Mouse (Mus musculus) stomach, embryonic 15.5 days (tissue): Measurements from ENCODE around the gene Pcsk6. TPM values are rescaled to one million over a fixed set of nuclear protein-coding genes. Genes with fewer than 3 reads are reported as not detected.

Source experiments
- ATAC-seq: fragments of 200-750 bp; cut with Nextera tagmentation; 2 replicates; pipeline ENCODE4 v1.8.0; 2017; ENCODE audit warnings: low read depth, moderate number of reproducible peaks, moderate TSS enrichment; ENCODE audit not compliant: insufficient read depth, low FRiP score
- H3K27ac ChIP-seq: fragments of 300-500 bp; sonication (generic); 2 replicates; pipeline ENCODE4 v1.5.1; 2015; ENCODE audit warnings: mild to moderate bottlenecking, inconsistent platforms
- H3K27me3 ChIP-seq: fragments of 300-500 bp; sonication (generic); replicated peaks from 2 replicates; pipeline ENCODE4 v1.6.1; 2015; ENCODE audit warnings: inconsistent platforms
- H3K36me3 ChIP-seq: fragments of 300-500 bp; sonication (generic); 2 replicates; pipeline ENCODE4 v1.6.1; 2015; ENCODE audit warnings: inconsistent platforms
- H3K4me1 ChIP-seq: fragments of 300-500 bp; sonication (generic); 2 replicates; pipeline ENCODE4 v1.6.1; 2015; ENCODE audit warnings: inconsistent platforms
- H3K4me2 ChIP-seq: fragments of 300-500 bp; sonication (generic); 2 replicates; pipeline ENCODE4 v1.6.1; 2015; ENCODE audit warnings: mild to moderate bottlenecking, inconsistent platforms
- H3K4me3 ChIP-seq: fragments of 300-500 bp; sonication (generic); replicated peaks from 2 replicates; pipeline ENCODE4 v1.5.1; 2015; ENCODE audit warnings: inconsistent platforms
- H3K9ac ChIP-seq: fragments of 300-500 bp; sonication (generic); 2 replicates; pipeline ENCODE4 v1.6.1; 2015; ENCODE audit warnings: inconsistent platforms
- H3K9me3 ChIP-seq: fragments of 300-500 bp; sonication (generic); 2 replicates; pipeline ENCODE4 v1.6.1; 2016; ENCODE audit warnings: inconsistent platforms
- WGBS: fragments of 180-500 bp; shearing (Covaris S2); methylation state at CpG from one replicate; pipeline ENCODE4 v1.1.7; 2015; 5-methylcytosine and 5-hydroxymethylcytosine counted together
- polyA plus RNA-seq: library from polyadenylated mRNA; unstranded; fragments of >200 nt; fragmentation: Nextera tagmentation; extraction: Ambion mirVana; gene quantifications from 2 replicates; pipeline ENCODE4 v1.2.1, GENCODE M21; 2015

Pcsk6 gene
- polyA plus RNA-seq, 1 experiment from 2014 or later = 4.8 TPM

DNA sequence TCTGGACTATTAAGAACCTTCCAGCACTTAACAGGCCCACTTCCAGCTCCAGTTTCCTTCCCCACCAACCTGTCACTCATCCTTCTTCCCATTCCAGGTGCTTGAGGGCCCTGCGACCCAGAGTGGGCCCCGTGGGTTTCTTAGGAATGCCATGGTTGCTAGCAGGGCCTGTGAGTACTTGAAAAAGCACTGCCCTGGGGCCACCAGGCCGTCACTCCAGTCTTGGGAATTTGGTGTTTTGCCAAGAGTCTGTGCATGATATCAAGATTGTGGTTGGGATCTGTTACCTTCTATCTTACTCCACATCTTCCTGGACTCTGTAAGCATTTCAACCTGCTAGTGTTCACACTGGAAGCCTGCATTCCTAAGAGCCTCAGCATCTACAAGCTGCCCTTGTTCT, 120.5 kb downstream of the Pcsk6 start:
- H3K4me1 ChIP-seq = no peaks in the 10 kb centered on the region
- no peak overlapping the region for H3K4me2 ChIP-seq
- WGBS = 53% methylated on average over 3 of the region's 3 CpGs
- no peak overlapping the region for H3K27ac ChIP-seq
- no peaks in the 10 kb centered on the region for H3K36me3 ChIP-seq
- no peak overlapping the region for H3K9ac ChIP-seq
- H3K4me3 ChIP-seq = no peak overlapping the region
- H3K9me3 ChIP-seq = no peaks in the 10 kb centered on the region
- no peak for ATAC-seq
- H3K27me3 ChIP-seq = no peaks in the 10 kb centered on the region

DNA sequence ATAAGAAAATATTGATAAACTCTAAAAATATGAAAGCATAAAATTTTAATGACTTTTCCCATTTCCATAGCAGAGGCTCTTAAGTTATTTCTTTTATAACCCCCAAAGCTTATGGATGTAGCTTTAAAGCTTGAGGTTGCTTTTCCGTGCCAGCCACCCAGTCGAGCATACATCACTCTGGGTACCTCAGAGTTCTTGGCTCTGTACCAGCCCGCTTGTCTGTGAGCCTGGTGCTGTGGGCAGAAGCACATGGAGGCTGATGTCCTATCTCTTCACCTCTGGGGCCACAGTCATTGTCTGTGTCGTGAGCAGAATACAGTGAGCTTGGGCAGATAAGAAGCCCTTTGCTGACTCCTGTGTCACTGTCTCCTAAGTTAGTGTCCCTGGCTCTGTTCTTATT, 126.7 kb downstream of the Pcsk6 start:
- Histone ChIP-seq H3K36me3 (no peaks in the 10 kb centered on the region), H3K9ac (no peak overlapping the region), H3K4me1 (no peaks in the 10 kb centered on the region), H3K27me3 (no peaks in the 10 kb centered on the region), H3K27ac (no peak overlapping the region), H3K9me3 (no peaks in the 10 kb centered on the region), H3K4me2 (no peak overlapping the region), H3K4me3 (no peak overlapping the region)
- ATAC-seq = no peak
- whole genome bisulfite sequencing = 86% methylated on average over 4 of the region's 4 CpGs

DNA sequence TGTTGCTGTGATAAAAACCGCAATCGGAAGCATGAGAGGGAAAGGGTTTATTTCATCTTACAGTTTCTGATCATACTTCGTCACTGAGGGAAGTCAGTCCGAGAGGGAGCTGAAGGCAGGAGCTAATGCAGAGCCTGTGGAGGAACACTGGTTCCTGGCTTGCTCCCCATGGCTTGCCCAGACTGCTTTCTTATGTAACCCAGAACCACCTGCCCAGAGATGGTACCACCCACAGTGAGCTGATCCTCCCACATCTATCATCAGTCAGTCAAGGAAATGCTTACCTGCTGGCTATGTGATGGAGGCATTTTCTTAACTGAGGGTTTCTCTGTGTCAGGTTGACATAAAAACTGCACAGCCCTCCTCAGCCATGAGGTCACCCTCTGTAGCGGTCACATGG, 127.2 kb downstream of the Pcsk6 start:
- Histone ChIP-seq H3K4me1 (no peaks in the 10 kb centered on the region), H3K27me3 (no peaks in the 10 kb centered on the region), H3K4me2 (no peak overlapping the region), H3K9ac (no peak overlapping the region), H3K4me3 (no peak overlapping the region), H3K36me3 (no peaks in the 10 kb centered on the region), H3K27ac (no peak overlapping the region), H3K9me3 (no peaks in the 10 kb centered on the region)
- whole genome bisulfite sequencing = 91% methylated on average over 5 of the region's 5 CpGs
- no peak for ATAC-seq

DNA sequence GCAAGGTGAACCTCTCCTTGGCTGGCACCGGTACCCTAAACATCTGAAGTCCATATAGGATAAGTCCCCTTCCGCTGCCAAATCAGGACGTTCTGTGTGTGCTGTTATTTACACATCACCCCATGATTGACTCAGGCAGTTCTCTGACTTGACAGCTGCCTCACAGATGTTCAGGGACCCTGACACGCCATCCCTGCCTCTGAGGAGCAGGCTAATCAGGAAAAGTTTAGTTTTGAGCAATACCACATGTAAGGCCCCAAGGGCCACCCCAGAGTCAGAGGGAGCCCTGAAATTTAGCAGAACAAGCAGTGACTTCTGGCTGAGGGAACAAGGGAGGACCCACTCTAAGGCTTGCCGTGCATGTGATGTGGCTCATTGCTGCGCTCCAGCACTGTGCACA, 130.8 kb downstream of the Pcsk6 start:
- 69% methylated on average over 6 of the region's 6 CpGs for WGBS
- no peak overlapping the region for H3K9ac ChIP-seq
- H3K27ac ChIP-seq = no peak overlapping the region
- H3K27me3 ChIP-seq = no peaks in the 10 kb centered on the region
- no peak for ATAC-seq
- no peaks in the 10 kb centered on the region for H3K36me3 ChIP-seq
- H3K4me3 ChIP-seq = no peak overlapping the region
- no peaks in the 10 kb centered on the region for H3K4me1 ChIP-seq
- H3K9me3 ChIP-seq = no peaks in the 10 kb centered on the region
- no peak overlapping the region for H3K4me2 ChIP-seq

DNA sequence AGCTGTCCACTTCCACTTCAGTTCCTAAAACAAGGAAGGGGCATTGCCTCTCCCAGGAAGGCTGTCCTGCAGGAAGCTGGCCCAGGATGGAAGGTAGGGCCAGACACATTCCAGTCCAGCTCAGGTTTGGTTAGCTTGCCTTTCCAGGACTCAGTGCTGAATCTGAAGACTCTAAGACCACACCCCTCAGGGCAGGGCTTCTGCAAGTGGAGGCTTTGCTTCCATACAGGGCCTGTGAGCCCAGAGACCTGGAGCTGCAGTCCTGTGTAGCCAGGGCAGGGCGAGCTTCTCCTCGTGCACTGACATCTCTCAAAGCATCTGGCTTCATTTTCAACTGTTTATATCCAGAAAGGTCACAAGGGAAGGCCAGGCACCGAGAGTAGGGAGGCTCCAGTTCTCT, 131.9 kb downstream of the Pcsk6 start:
- H3K9ac ChIP-seq = no peak overlapping the region
- ATAC-seq = peak; percentile 39; the same call in 1 of the 2 replicates
- H3K4me1 ChIP-seq = no peaks in the 10 kb centered on the region
- no peak overlapping the region for H3K4me3 ChIP-seq
- 39% methylated on average over 3 of the region's 3 CpGs for WGBS
- no peak overlapping the region for H3K27ac ChIP-seq
- H3K4me2 ChIP-seq = no peak overlapping the region
- no peaks in the 10 kb centered on the region for H3K27me3 ChIP-seq
- H3K9me3 ChIP-seq = no peaks in the 10 kb centered on the region
- H3K36me3 ChIP-seq = no peaks in the 10 kb centered on the region

DNA sequence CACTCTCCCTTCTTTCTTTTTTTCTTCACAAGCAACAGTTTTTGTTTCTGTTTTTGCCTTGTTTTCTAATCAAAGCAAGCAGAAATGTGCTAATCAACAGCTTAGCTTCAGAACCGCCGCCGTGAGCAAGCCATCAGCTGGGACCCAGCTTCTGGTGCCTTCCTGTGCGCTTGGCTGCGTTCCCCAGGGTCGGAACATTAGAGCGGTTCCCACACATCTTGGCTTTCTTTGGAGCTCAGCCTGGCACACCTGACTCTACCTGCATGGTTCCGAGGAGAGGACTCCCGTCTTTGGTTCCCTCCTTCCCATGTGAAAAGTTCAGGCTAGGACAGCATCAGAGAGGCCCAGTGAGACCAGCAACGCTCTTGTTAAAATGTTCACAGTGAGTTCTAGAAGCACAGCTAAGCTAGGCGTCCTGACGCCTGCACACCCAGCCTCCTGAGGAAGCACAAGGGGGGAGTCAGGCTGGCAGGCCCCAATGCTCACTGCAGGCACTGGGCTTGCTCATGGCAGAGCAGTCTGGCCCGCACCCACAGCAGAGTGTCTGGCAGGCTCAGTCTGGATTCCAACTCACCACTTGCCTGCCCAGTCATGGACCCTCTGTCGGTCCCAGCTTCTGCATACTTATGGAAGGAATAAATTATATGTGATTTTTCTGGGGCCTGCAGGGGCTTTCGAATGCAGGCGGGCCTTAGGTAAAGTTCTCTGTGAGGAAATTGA, 139.7 kb downstream of the Pcsk6 start:
- Histone ChIP-seq H3K36me3 (no peaks in the 10 kb centered on the region), H3K4me2 (no peak overlapping the region), H3K9ac (no peak overlapping the region), H3K27me3 (no peaks in the 10 kb centered on the region), H3K27ac (peak overlapping the region; percentile 79), H3K9me3 (no peaks in the 10 kb centered on the region), H3K4me1 (no peaks in the 10 kb centered on the region), H3K4me3 (no peak overlapping the region)
- peak; percentile 31; the same call in 1 of the 2 replicates for ATAC-seq
- WGBS = 77% methylated on average over 16 of the region's 16 CpGs

DNA sequence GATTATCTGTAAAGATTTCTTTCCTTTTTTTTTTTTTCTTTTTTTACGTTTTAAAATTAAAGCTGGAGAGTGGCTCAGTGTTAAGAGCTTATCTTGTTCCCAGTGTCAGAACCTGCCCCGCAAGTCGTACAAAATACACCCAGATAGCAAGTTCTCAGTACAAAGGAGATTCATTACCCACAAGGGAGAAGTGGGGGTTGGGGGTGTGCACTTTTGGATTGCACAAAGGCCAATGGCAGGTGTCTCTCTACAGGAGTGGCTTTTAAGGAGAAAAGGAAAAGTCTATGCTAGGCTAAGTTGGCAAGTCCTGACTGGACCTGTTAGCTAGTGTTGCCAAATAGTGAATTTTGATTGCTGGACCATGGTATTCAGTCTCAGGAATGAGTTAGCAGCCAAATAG, 140.3 kb downstream of the Pcsk6 start:
- H3K27me3 ChIP-seq = no peaks in the 10 kb centered on the region
- H3K9me3 ChIP-seq = no peaks in the 10 kb centered on the region
- WGBS = 50% methylated on average over 3 of the region's 3 CpGs
- no peak overlapping the region for H3K4me3 ChIP-seq
- no peak overlapping the region for H3K4me2 ChIP-seq
- H3K36me3 ChIP-seq = no peaks in the 10 kb centered on the region
- H3K4me1 ChIP-seq = no peaks in the 10 kb centered on the region
- no peak for ATAC-seq
- H3K9ac ChIP-seq = no peak overlapping the region
- H3K27ac ChIP-seq = peak overlapping the region; percentile 79; the same call in 1 of the 2 replicates

DNA sequence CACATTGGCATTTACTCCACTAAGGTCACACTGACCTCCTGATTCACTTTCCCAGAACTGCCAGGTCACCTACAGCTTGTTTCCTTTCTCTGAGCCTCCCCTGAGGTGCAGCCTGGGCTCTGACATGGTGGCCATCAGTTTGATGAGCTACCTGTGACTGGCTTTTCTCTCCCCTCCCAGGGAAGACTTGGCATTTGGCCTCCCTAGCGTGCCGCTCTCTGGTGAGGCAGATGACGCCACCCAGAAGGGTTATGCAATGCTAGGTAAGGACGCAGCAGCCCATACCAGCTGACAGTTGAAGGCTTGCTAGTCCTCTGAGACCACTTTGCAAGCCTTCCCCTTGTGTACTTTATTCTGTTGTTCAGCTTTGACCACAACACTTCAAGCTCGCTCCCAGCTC, 141.9 kb downstream of the Pcsk6 start:
- H3K4me1 ChIP-seq = no peaks in the 10 kb centered on the region
- no peaks in the 10 kb centered on the region for H3K9me3 ChIP-seq
- H3K27ac ChIP-seq = no peak overlapping the region
- H3K36me3 ChIP-seq = no peaks in the 10 kb centered on the region
- no peak for ATAC-seq
- H3K4me3 ChIP-seq = no peak overlapping the region
- no peak overlapping the region for H3K4me2 ChIP-seq
- H3K27me3 ChIP-seq = no peaks in the 10 kb centered on the region
- H3K9ac ChIP-seq = no peak overlapping the region
- WGBS = 88% methylated on average over 5 of the region's 5 CpGs

DNA sequence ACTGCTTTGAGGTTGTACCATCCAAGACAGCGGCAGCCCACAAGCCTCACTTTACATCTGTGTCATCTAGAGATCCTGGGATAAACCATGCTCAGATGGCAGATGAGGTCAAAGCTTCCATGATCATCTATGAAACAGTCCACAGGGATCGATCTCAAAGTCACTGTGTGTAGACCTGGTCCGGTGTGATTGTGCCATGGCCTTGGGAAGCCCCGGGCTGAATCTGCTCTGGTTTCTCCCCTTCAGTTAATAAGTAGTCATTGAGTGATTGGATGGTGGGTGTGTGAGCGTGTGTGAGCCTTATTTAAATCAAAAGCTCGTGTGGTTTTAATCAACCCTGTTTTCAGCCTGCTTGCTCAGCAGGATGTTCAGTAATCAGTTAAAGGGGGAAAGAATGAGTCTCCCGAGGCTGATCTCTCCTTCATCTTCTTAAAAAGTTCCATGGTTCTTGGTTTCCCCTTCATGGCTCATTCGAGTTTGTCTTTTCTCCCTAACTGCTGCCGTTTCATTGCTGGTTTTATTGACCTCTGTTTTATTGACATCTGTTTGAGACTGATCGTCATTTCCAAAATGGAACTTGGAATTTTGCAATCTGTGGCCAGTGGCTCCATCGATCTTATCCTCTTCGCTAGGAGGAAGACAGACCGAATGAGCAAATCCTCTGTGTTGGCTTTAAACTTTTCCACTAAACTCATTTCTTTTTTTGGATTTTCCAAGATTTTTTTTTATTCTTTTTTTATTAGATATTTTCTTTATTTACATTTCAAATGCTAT, 142.5 kb downstream of the Pcsk6 start:
- no peak overlapping the region for H3K9ac ChIP-seq
- no peaks in the 10 kb centered on the region for H3K4me1 ChIP-seq
- H3K4me3 ChIP-seq = no peak overlapping the region
- no peaks in the 10 kb centered on the region for H3K36me3 ChIP-seq
- H3K27ac ChIP-seq = no peak overlapping the region
- H3K9me3 ChIP-seq = no peaks in the 10 kb centered on the region
- 75% methylated on average over 13 of the region's 13 CpGs for WGBS
- ATAC-seq = no peak
- H3K4me2 ChIP-seq = no peak overlapping the region
- no peaks in the 10 kb centered on the region for H3K27me3 ChIP-seq

DNA sequence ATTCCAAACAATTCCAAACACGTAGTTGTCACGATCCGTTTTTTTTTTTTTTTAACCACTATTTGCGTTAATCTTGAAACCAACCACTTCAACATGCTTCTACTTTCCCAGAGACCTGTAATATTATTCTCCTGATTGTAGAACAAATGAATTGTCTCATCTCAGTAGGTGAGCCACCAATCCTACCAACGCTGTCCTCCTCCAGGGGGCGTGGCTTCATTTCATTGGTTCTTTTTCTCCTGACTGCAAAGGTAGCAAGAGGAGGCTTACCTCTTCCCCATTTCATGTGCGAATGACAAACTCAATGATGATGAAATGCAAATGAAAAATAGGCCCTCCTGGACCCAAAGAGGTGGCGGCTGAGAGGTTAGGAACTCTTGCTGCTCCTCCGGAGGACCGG, 143.5 kb downstream of the Pcsk6 start:
- H3K4me2 ChIP-seq = no peak overlapping the region
- 84% methylated on average over 10 of the region's 10 CpGs for WGBS

DNA sequence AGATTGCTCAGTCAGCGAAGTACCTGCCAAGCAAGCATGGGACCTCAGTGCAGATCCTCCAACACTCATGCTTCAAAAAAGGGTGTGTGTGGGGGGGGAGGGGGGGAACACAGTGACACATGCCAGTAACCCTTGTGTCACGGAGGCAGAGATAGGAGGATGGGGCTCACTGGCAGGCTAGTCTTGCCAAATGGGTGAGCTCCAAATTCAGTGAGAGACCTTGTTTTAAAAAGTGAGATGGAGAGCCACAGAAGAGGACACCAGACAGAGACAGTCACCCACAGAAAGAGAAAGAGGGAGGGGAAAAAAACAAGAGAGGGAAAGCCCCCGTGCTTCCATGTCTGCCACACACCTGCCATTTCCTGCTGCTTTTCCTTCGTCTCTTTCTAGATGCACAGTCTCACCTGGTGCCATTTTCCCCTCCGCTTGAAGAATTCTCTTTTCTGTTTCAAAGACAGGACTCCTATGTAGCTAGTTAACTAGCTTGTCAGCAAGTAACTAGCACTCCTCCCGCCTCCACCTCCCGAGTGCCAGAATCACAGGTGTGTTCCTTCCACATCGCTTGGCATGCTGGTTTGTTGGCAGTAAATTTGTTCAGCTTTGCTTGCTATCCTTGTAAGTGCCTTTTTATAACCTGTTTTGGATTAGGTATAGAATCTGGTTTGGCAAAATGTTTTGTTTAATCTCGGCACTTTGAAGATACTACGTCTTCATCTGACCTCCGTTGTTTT, 146.8 kb downstream of the Pcsk6 start:
- Histone ChIP-seq H3K36me3 (no peaks in the 10 kb centered on the region), H3K27me3 (no peaks in the 10 kb centered on the region), H3K9me3 (no peaks in the 10 kb centered on the region), H3K9ac (no peak overlapping the region), H3K4me1 (no peaks in the 10 kb centered on the region), H3K4me3 (no peak overlapping the region), H3K27ac (no peak overlapping the region), H3K4me2 (no peak overlapping the region)
- 71% methylated on average over 11 of the region's 11 CpGs for WGBS
- ATAC-seq = no peak

More for the DNA sequence above, 143.5 kb downstream of the Pcsk6 start:
- no peak overlapping the region for H3K27ac ChIP-seq
- no peaks in the 10 kb centered on the region for H3K4me1 ChIP-seq
- H3K9ac ChIP-seq = no peak overlapping the region
- no peaks in the 10 kb centered on the region for H3K9me3 ChIP-seq
- H3K27me3 ChIP-seq = no peaks in the 10 kb centered on the region
- H3K36me3 ChIP-seq = no peaks in the 10 kb centered on the region
- no peak overlapping the region for H3K4me3 ChIP-seq
- no peak for ATAC-seq

DNA sequence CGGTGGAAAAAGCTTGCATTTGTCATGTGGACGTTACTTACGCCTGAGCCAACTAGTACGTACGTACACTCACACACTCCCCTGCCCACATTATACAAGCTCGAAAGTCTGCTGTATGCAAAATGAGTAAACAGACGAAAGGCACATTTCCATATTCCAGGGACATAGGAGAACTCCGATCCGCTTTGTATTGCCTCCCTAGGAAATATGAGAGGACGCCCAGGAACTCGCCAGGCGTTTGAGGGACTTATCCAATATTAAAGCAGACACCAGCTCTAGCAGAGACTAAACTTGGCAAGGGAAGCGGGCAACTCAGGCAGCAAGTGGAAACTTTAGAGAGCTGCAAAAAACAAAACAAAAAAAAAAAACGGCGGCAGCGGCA, 147.3 kb downstream of the Pcsk6 start:
- H3K27me3 ChIP-seq = no peaks in the 10 kb centered on the region
- no peak overlapping the region for H3K9ac ChIP-seq
- no peaks in the 10 kb centered on the region for H3K9me3 ChIP-seq
- WGBS = 65% methylated on average over 16 of the region's 16 CpGs
- no peaks in the 10 kb centered on the region for H3K36me3 ChIP-seq
- ATAC-seq = no peak
- H3K4me3 ChIP-seq = no peak overlapping the region
- H3K4me1 ChIP-seq = no peaks in the 10 kb centered on the region
- no peak overlapping the region for H3K27ac ChIP-seq
- H3K4me2 ChIP-seq = no peak overlapping the region
